Mouse (Mus musculus): ENCODE results near the gene Rps27rt. TPM values are rescaled to one million over a fixed set of nuclear protein-coding genes. Genes with fewer than 3 reads are reported as not detected.
"Not testable (repeated sequence)": the region's sequence is repeated elsewhere in the genome, so short reads cannot be mapped to it uniquely, and the experiment has no call there.

The Rps27rt gene
- polyA plus RNA-seq (2012; rRNA removed), result 57.0 and 85.5 TPM in 2 replicates

- H3K27me3 ChIP-seq (ENCODE audit: control insufficient read depth, insufficient read depth, low read length), result peaks cover 9% of the 10 kb centered on the region; the same call in 1 of the 2 replicates
- H3K4me1 ChIP-seq (replicated peaks; ENCODE audit: control insufficient read depth, insufficient read depth, low read length), result no peaks in the 10 kb centered on the region; the same call in 1 of the 2 replicates
- H3K27ac ChIP-seq (ENCODE audit: control insufficient read depth, insufficient read depth, low read length), result no peak within 1 kb of the TSS
- TF ChIP-seq CTCF (IDR thresholded peaks at IDR 0.05; ENCODE audit: borderline replicate concordance, control insufficient read depth, extremely low read depth, insufficient read depth, low read length, poor library complexity), result no peak
- TF ChIP-seq POLR2A (IDR thresholded peaks at IDR 0.05; ENCODE audit: control insufficient read depth, extremely low read depth, insufficient read depth, low read length, poor library complexity), result no peak
- no peak for DNase-seq
- 95% methylated on average over 16 of the region's 16 CpGs for WGBS
- no peaks in the 10 kb centered on the region for H3K36me3 ChIP-seq (ENCODE audit: control insufficient read depth, insufficient read depth, low read length)
- H3K4me3 ChIP-seq (ENCODE audit: control insufficient read depth, insufficient read depth, low read length), result no peak within 1 kb of the TSS
These were observed at the start of gene Rps27rt for GRCm38 (mm10) chr9:114982689-114983360. Gene Rps27rt (minus strand): TSS chr9:114982739.

GRCm38 (mm10) chr9:115031046-115031445, 48.5 kb upstream of the Rps27rt start:
- not testable (repeated sequence) for H3K4me3 ChIP-seq (ENCODE audit: control insufficient read depth, insufficient read depth, low read length); H3K27ac ChIP-seq (ENCODE audit: control insufficient read depth, insufficient read depth, low read length); DNase-seq; H3K27me3 ChIP-seq (ENCODE audit: control insufficient read depth, insufficient read depth, low read length); H3K36me3 ChIP-seq (ENCODE audit: control insufficient read depth, insufficient read depth, low read length); H3K4me1 ChIP-seq (replicated peaks; ENCODE audit: control insufficient read depth, insufficient read depth, low read length)
- WGBS, result 95% methylated on average over 1 of the region's 1 CpGs

- 87% methylated on average over 4 of the region's 4 CpGs for WGBS
- TF ChIP-seq POLR2A (IDR thresholded peaks at IDR 0.05; ENCODE audit: control insufficient read depth, extremely low read depth, insufficient read depth, low read length, poor library complexity), result no peak
- TF ChIP-seq CTCF (IDR thresholded peaks at IDR 0.05; ENCODE audit: borderline replicate concordance, control insufficient read depth, extremely low read depth, insufficient read depth, low read length, poor library complexity), result no peak
- H3K36me3 ChIP-seq (ENCODE audit: control insufficient read depth, insufficient read depth, low read length), result no peaks in the 10 kb centered on the region
These were observed 48.0 kb upstream of the Rps27rt start for GRCm38 (mm10) chr9:115030581-115030980.

GRCm38 (mm10) chr9:115029307-115029706, 46.8 kb upstream of the Rps27rt start:
- WGBS, result 90% methylated on average over 3 of the region's 3 CpGs
- no peaks in the 10 kb centered on the region for H3K36me3 ChIP-seq (ENCODE audit: control insufficient read depth, insufficient read depth, low read length)
- H3K27me3 ChIP-seq (ENCODE audit: control insufficient read depth, insufficient read depth, low read length), result no peaks in the 10 kb centered on the region
- no peaks in the 10 kb centered on the region for H3K4me1 ChIP-seq (replicated peaks; ENCODE audit: control insufficient read depth, insufficient read depth, low read length)
- no peak for DNase-seq
- no peak overlapping the region for H3K27ac ChIP-seq (ENCODE audit: control insufficient read depth, insufficient read depth, low read length)
- no peak for TF ChIP-seq POLR2A (IDR thresholded peaks at IDR 0.05; ENCODE audit: control insufficient read depth, extremely low read depth, insufficient read depth, low read length, poor library complexity)
- TF ChIP-seq CTCF (IDR thresholded peaks at IDR 0.05; ENCODE audit: borderline replicate concordance, control insufficient read depth, extremely low read depth, insufficient read depth, low read length, poor library complexity), result no peak
- H3K4me3 ChIP-seq (ENCODE audit: control insufficient read depth, insufficient read depth, low read length), result no peak overlapping the region

More at GRCm38 (mm10) chr9:115030581-115030980, 48.0 kb upstream of the Rps27rt start:
- no peak for DNase-seq
- Histone ChIP-seq H3K27me3 (ENCODE audit: control insufficient read depth, insufficient read depth, low read length) (no peaks in the 10 kb centered on the region), H3K4me3 (ENCODE audit: control insufficient read depth, insufficient read depth, low read length) (no peak overlapping the region), H3K4me1 (replicated peaks; ENCODE audit: control insufficient read depth, insufficient read depth, low read length) (no peaks in the 10 kb centered on the region), H3K27ac (ENCODE audit: control insufficient read depth, insufficient read depth, low read length) (no peak overlapping the region)

- DNase-seq, result no peak
- no peaks in the 10 kb centered on the region for H3K36me3 ChIP-seq (ENCODE audit: control insufficient read depth, insufficient read depth, low read length)
- no peak overlapping the region for H3K4me3 ChIP-seq (ENCODE audit: control insufficient read depth, insufficient read depth, low read length)
- no peaks in the 10 kb centered on the region for H3K27me3 ChIP-seq (ENCODE audit: control insufficient read depth, insufficient read depth, low read length)
- H3K4me1 ChIP-seq (replicated peaks; ENCODE audit: control insufficient read depth, insufficient read depth, low read length), result no peaks in the 10 kb centered on the region
- TF ChIP-seq POLR2A (IDR thresholded peaks at IDR 0.05; ENCODE audit: control insufficient read depth, extremely low read depth, insufficient read depth, low read length, poor library complexity) (no peak), CTCF (IDR thresholded peaks at IDR 0.05; ENCODE audit: borderline replicate concordance, control insufficient read depth, extremely low read depth, insufficient read depth, low read length, poor library complexity) (no peak)
- no peak overlapping the region for H3K27ac ChIP-seq (ENCODE audit: control insufficient read depth, insufficient read depth, low read length)
- 86% methylated on average over 10 of the region's 10 CpGs for WGBS
These were observed 41.3 kb upstream of the Rps27rt start for GRCm38 (mm10) chr9:115023708-115024383.

GRCm38 (mm10) chr9:115023137-115023536, 40.6 kb upstream of the Rps27rt start:
- H3K27me3 ChIP-seq (ENCODE audit: control insufficient read depth, insufficient read depth, low read length), result no peaks in the 10 kb centered on the region
- no peak overlapping the region for H3K4me3 ChIP-seq (ENCODE audit: control insufficient read depth, insufficient read depth, low read length)
- H3K4me1 ChIP-seq (replicated peaks; ENCODE audit: control insufficient read depth, insufficient read depth, low read length), result no peaks in the 10 kb centered on the region
- H3K27ac ChIP-seq (ENCODE audit: control insufficient read depth, insufficient read depth, low read length), result no peak overlapping the region
- no peaks in the 10 kb centered on the region for H3K36me3 ChIP-seq (ENCODE audit: control insufficient read depth, insufficient read depth, low read length)
- TF ChIP-seq CTCF (IDR thresholded peaks at IDR 0.05; ENCODE audit: borderline replicate concordance, control insufficient read depth, extremely low read depth, insufficient read depth, low read length, poor library complexity), result no peak
- TF ChIP-seq POLR2A (IDR thresholded peaks at IDR 0.05; ENCODE audit: control insufficient read depth, extremely low read depth, insufficient read depth, low read length, poor library complexity), result no peak
- DNase-seq, result no peak
- WGBS, result 87% methylated on average over 3 of the region's 3 CpGs

All from thymus, adult 2 months (tissue).